In the genomic region with DNA sequence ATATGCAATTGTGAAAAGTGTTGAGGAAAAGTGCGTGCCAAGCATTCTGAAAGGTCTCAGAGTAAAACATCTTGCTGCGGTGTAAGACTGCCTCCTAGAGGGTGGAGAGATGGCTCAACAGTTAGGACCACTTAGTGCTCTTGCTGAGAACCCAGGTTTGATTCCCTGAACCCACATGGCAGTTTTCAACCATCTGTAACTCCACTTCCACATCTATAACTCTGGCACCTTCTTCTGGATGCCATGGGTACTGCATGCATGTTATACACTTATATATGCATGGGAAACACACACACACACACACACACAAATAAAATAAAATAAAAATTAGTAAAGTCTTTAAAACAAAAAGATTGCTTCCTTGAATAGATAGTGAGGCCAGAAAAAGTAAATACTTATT, we compare ENCODE assay signal across 9 mouse cellular contexts.
DNase-seq lines count a peak whose midpoint lies in the region; ATAC-seq and TF ChIP-seq lines count a peak whose summit lies in the region.
"Had no signal": no experiment of that assay in that cellular context is flagged by ENCODE, and none has a peak within 500 bp of the region (broad histone marks: within the 10 kb centered on the region; RNA-seq: fewer than 3 reads in every experiment).

No protein-coding gene starts in this region.

- H3K4me2 ChIP-seq in embryonic facial prominence, embryonic 11.5 days (ENCODE audit: low read depth, low read length): no peak overlapping the region

- H3K4me1 ChIP-seq in lung, adult 2 months (ENCODE audit: control insufficient read depth, insufficient read depth, low read length): no peaks in the 10 kb centered on the region
- H3K4me1 ChIP-seq in embryonic facial prominence, embryonic 11.5 days (ENCODE audit: control insufficient read depth, insufficient read depth, low read length): no peaks in the 10 kb centered on the region

- ATAC-seq in embryonic facial prominence, embryonic 11.5 days (replicated peaks; ENCODE audit: insufficient number of reproducible peaks, low FRiP score, low TSS enrichment, low read depth): no peak
- peak; percentile 79 for ATAC-seq in megakaryocyte-erythroid progenitor cell, adult 5-6 weeks (replicated peaks; ENCODE audit: low FRiP score, low TSS enrichment, poor library complexity, severe bottlenecking)
- ATAC-seq in cerebellum, adult (ENCODE audit: insufficient number of reproducible peaks, low FRiP score, low TSS enrichment): no peak

- no peaks in the 10 kb centered on the region for H3K9me3 ChIP-seq in embryonic facial prominence, embryonic 11.5 days (replicated peaks; ENCODE audit: control insufficient read depth, low read length)

- 59% methylated on average over 2 of the region's 2 CpGs for WGBS in lung, adult 2 months
- 83% methylated on average over 2 of the region's 2 CpGs for WGBS in embryonic facial prominence, embryonic 11.5 days

- no peaks in the 10 kb centered on the region for H3K27me3 ChIP-seq in embryonic facial prominence, embryonic 11.5 days (ENCODE audit: control insufficient read depth, insufficient read depth, low read length)

- no peaks in the 10 kb centered on the region for H3K36me3 ChIP-seq in embryonic facial prominence, embryonic 11.5 days (replicated peaks; ENCODE audit: control insufficient read depth, insufficient read depth, low read depth, low read length)

- no peak overlapping the region for H3K9ac ChIP-seq in embryonic facial prominence, embryonic 11.5 days (replicated peaks; ENCODE audit: low read length)

- no peak for TF ChIP-seq POLR2A in lung, adult 2 months (IDR thresholded peaks at IDR 0.05; ENCODE audit: borderline replicate concordance, extremely low read depth, low read depth, low read length)

- H3K27ac ChIP-seq in embryonic facial prominence, embryonic 11.5 days (replicated peaks; ENCODE audit: low read depth, low read length): no peak overlapping the region
- H3K27ac ChIP-seq: macrophage had no signal

- DNase-seq in embryo, embryonic 10 days (ENCODE audit: low spot score): peak; percentile 33
- DNase-seq in embryo, embryonic 9.5 days (ENCODE audit: extremely low spot score): no peak
- DNase-seq in lung, adult 2 months: no peak
- no peak for DNase-seq in lung, postnatal 25 days (ENCODE audit: low spot score)
- peak; percentile 19 for DNase-seq in embryonic facial prominence, embryonic 11.5 days (ENCODE audit: low spot score)
- no peak for DNase-seq in layer of hippocampus, adult 9-11 months

- peak; percentile 9; the same call in 1 of the 2 replicates for TF ChIP-seq CTCF in lung, adult 2 months (IDR thresholded peaks at IDR 0.05; ENCODE audit: insufficient read depth, low read length)

- no peak overlapping the region for H3K4me3 ChIP-seq in lung, adult 2 months (replicated peaks; ENCODE audit: extremely low read depth, low read depth, low read length)
- no peak overlapping the region for H3K4me3 ChIP-seq in embryonic facial prominence, embryonic 11.5 days (ENCODE audit: low read depth, low read length)

Comparison
In these comparisons a context has a peak if more than half of its experiments do, and no peak if none do; other contexts are left out.
1. DNase-seq: peak in embryo, embryonic 10 days (single experiment) and embryonic facial prominence, embryonic 11.5 days (single experiment); none in embryo, embryonic 9.5 days (single experiment), lung, adult 2 months (single experiment), lung, postnatal 25 days (single experiment) and layer of hippocampus, adult 9-11 months (single experiment).